Mouse (Mus musculus) right cerebral cortex, postnatal 25 days (tissue): ENCODE data around the gene Elmo2.

ENCODE experiments used
- DNase-seq: peaks from one replicate; pipeline ENCODE4 v3.0.0; 2022

Elmo2 gene

GRCm38 (mm10) chr2:165253269-165253668 is 73.0 kb downstream of the Elmo2 start:
- no peak for DNase-seq

- DNase-seq: no peak
Observed at GRCm38 (mm10) chr2:165252801-165253200, 73.5 kb downstream of the Elmo2 start.

GRCm38 (mm10) chr2:165252381-165252780 is 73.9 kb downstream of the Elmo2 start:
- DNase-seq: no peak

- no peak for DNase-seq
Observed at GRCm38 (mm10) chr2:165250903-165251302, 75.4 kb downstream of the Elmo2 start.

GRCm38 (mm10) chr2:165248967-165249366 is 77.3 kb downstream of the Elmo2 start:
- DNase-seq: no peak

GRCm38 (mm10) chr2:165246349-165246748 is 79.9 kb downstream of the Elmo2 start:
- no peak for DNase-seq

GRCm38 (mm10) chr2:165243122-165243720 is 83.1 kb downstream of the Elmo2 start:
- no peak for DNase-seq

- DNase-seq: no peak
Observed at GRCm38 (mm10) chr2:165242575-165242974, 83.7 kb downstream of the Elmo2 start.

GRCm38 (mm10) chr2:165241786-165242185 is 84.5 kb downstream of the Elmo2 start:
- no peak for DNase-seq

- DNase-seq: no peak
Observed at GRCm38 (mm10) chr2:165240371-165240770, 85.9 kb downstream of the Elmo2 start.

GRCm38 (mm10) chr2:165239533-165240144 is 86.6 kb downstream of the Elmo2 start:
- DNase-seq: no peak

- DNase-seq: no peak
Observed at GRCm38 (mm10) chr2:165238416-165239145, 87.7 kb downstream of the Elmo2 start.
